Mouse (Mus musculus): ENCODE measurements around the gene Mat1a. TPM values are rescaled to one million over a fixed set of nuclear protein-coding genes. Genes with fewer than 3 reads are reported as not detected.

Mat1a gene
- polyA plus RNA-seq, 1 experiment from 2014 or later = not detected

- whole genome bisulfite sequencing = 80% methylated on average over 1 of the region's 1 CpGs
- no peaks in the 10 kb centered on the region for H3K36me3 ChIP-seq
- H3K27me3 ChIP-seq = no peaks in the 10 kb centered on the region
- H3K9me3 ChIP-seq = no peaks in the 10 kb centered on the region
- H3K4me2 ChIP-seq (replicated peaks) = no peak overlapping the region
- no peak overlapping the region for H3K27ac ChIP-seq (replicated peaks)
- no peak overlapping the region for H3K4me3 ChIP-seq
- H3K4me1 ChIP-seq = no peaks in the 10 kb centered on the region
- no peak for ATAC-seq (ENCODE audit: low FRiP score, low read depth)
- H3K9ac ChIP-seq (replicated peaks) = no peak overlapping the region
Measured at GRCm38 (mm10) chr14:41098726-41099125, 6.1 kb upstream of the Mat1a start.

GRCm38 (mm10) chr14:41100712-41101111 lies 4.1 kb upstream of the Mat1a start:
- Histone ChIP-seq H3K4me2 (replicated peaks) (no peak overlapping the region), H3K4me3 (no peak overlapping the region), H3K27ac (replicated peaks) (no peak overlapping the region), H3K36me3 (no peaks in the 10 kb centered on the region), H3K27me3 (no peaks in the 10 kb centered on the region), H3K9ac (replicated peaks) (no peak overlapping the region), H3K9me3 (no peaks in the 10 kb centered on the region), H3K4me1 (no peaks in the 10 kb centered on the region)
- ATAC-seq (ENCODE audit: low FRiP score, low read depth) = no peak
- 79% methylated on average over 3 of the region's 3 CpGs for WGBS

GRCm38 (mm10) chr14:41101242-41101641 lies 3.6 kb upstream of the Mat1a start:
- ATAC-seq (ENCODE audit: low FRiP score, low read depth) = no peak
- WGBS = 91% methylated on average over 5 of the region's 5 CpGs

GRCm38 (mm10) chr14:41102269-41102668 lies 2.6 kb upstream of the Mat1a start:
- Histone ChIP-seq H3K9me3 (no peaks in the 10 kb centered on the region), H3K27me3 (no peaks in the 10 kb centered on the region), H3K9ac (replicated peaks) (no peak overlapping the region), H3K36me3 (no peaks in the 10 kb centered on the region), H3K27ac (replicated peaks) (no peak overlapping the region), H3K4me2 (replicated peaks) (no peak overlapping the region), H3K4me1 (no peaks in the 10 kb centered on the region), H3K4me3 (no peak overlapping the region)
- 92% methylated on average over 2 of the region's 2 CpGs for WGBS
- ATAC-seq (ENCODE audit: low FRiP score, low read depth) = no peak

More at GRCm38 (mm10) chr14:41101242-41101641, 3.6 kb upstream of the Mat1a start:
- Histone ChIP-seq H3K9ac (replicated peaks) (no peak overlapping the region), H3K4me3 (no peak overlapping the region), H3K27me3 (no peaks in the 10 kb centered on the region), H3K36me3 (no peaks in the 10 kb centered on the region), H3K4me2 (replicated peaks) (no peak overlapping the region), H3K4me1 (no peaks in the 10 kb centered on the region), H3K9me3 (no peaks in the 10 kb centered on the region), H3K27ac (replicated peaks) (no peak overlapping the region)

- 89% methylated on average over 7 of the region's 7 CpGs for WGBS
- H3K9ac ChIP-seq (replicated peaks) = no peak overlapping the region
- H3K4me3 ChIP-seq = no peak overlapping the region
- no peaks in the 10 kb centered on the region for H3K27me3 ChIP-seq
- no peak overlapping the region for H3K27ac ChIP-seq (replicated peaks)
- H3K9me3 ChIP-seq = no peaks in the 10 kb centered on the region
- H3K36me3 ChIP-seq = no peaks in the 10 kb centered on the region
- no peak overlapping the region for H3K4me2 ChIP-seq (replicated peaks)
- no peaks in the 10 kb centered on the region for H3K4me1 ChIP-seq
- no peak for ATAC-seq (ENCODE audit: low FRiP score, low read depth)
Measured at GRCm38 (mm10) chr14:41111031-41111668, 6.3 kb downstream of the Mat1a start.

- Histone ChIP-seq H3K9ac (replicated peaks) (no peak overlapping the region), H3K4me2 (replicated peaks) (no peak overlapping the region), H3K4me3 (no peak overlapping the region), H3K27me3 (no peaks in the 10 kb centered on the region), H3K9me3 (no peaks in the 10 kb centered on the region), H3K27ac (replicated peaks) (no peak overlapping the region), H3K4me1 (no peaks in the 10 kb centered on the region), H3K36me3 (no peaks in the 10 kb centered on the region)
- WGBS = 77% methylated on average over 4 of the region's 4 CpGs
- ATAC-seq (ENCODE audit: low FRiP score, low read depth) = no peak
Measured at GRCm38 (mm10) chr14:41112944-41113343, 8.1 kb downstream of the Mat1a start.

GRCm38 (mm10) chr14:41116271-41116670 lies 11.4 kb downstream of the Mat1a start:
- 91% methylated on average over 3 of the region's 3 CpGs for WGBS
- H3K4me3 ChIP-seq = no peak overlapping the region
- ATAC-seq (ENCODE audit: low FRiP score, low read depth) = no peak
- H3K36me3 ChIP-seq = no peaks in the 10 kb centered on the region
- H3K4me2 ChIP-seq (replicated peaks) = no peak overlapping the region
- no peaks in the 10 kb centered on the region for H3K9me3 ChIP-seq
- no peaks in the 10 kb centered on the region for H3K4me1 ChIP-seq
- H3K27ac ChIP-seq (replicated peaks) = no peak overlapping the region
- no peak overlapping the region for H3K9ac ChIP-seq (replicated peaks)
- H3K27me3 ChIP-seq = no peaks in the 10 kb centered on the region

GRCm38 (mm10) chr14:41124683-41125082 lies 19.8 kb downstream of the Mat1a start:
- no peaks in the 10 kb centered on the region for H3K9me3 ChIP-seq
- WGBS = 86% methylated on average over 5 of the region's 5 CpGs
- H3K27me3 ChIP-seq = no peaks in the 10 kb centered on the region

GRCm38 (mm10) chr14:41127997-41128396 lies 23.2 kb downstream of the Mat1a start:
- Histone ChIP-seq H3K4me1 (no peaks in the 10 kb centered on the region), H3K9me3 (no peaks in the 10 kb centered on the region), H3K27ac (replicated peaks) (no peak overlapping the region), H3K9ac (replicated peaks) (no peak overlapping the region), H3K27me3 (no peaks in the 10 kb centered on the region), H3K4me3 (no peak overlapping the region), H3K36me3 (no peaks in the 10 kb centered on the region), H3K4me2 (replicated peaks) (no peak overlapping the region)
- ATAC-seq (ENCODE audit: low FRiP score, low read depth) = no peak
- 16% methylated on average over 4 of the region's 4 CpGs for WGBS

More at GRCm38 (mm10) chr14:41124683-41125082, 19.8 kb downstream of the Mat1a start:
- H3K36me3 ChIP-seq = no peaks in the 10 kb centered on the region
- no peaks in the 10 kb centered on the region for H3K4me1 ChIP-seq
- H3K9ac ChIP-seq (replicated peaks) = no peak overlapping the region
- no peak for ATAC-seq (ENCODE audit: low FRiP score, low read depth)
- no peak overlapping the region for H3K4me2 ChIP-seq (replicated peaks)
- H3K27ac ChIP-seq (replicated peaks) = no peak overlapping the region
- no peak overlapping the region for H3K4me3 ChIP-seq

GRCm38 (mm10) chr14:41131540-41131939 lies 26.7 kb downstream of the Mat1a start, which contains the start of gene Sftpa1:
Gene Sftpa1 (plus strand): TSS chr14:41131782.
- WGBS = 84% methylated on average over 7 of the region's 7 CpGs

GRCm38 (mm10) chr14:41137006-41137405 lies 32.2 kb downstream of the Mat1a start:
- H3K9me3 ChIP-seq = no peaks in the 10 kb centered on the region
- H3K4me3 ChIP-seq = no peak overlapping the region
- H3K4me2 ChIP-seq (replicated peaks) = no peak overlapping the region
- no peaks in the 10 kb centered on the region for H3K27me3 ChIP-seq
- H3K27ac ChIP-seq (replicated peaks) = no peak overlapping the region
- H3K36me3 ChIP-seq = no peaks in the 10 kb centered on the region
- ATAC-seq (ENCODE audit: low FRiP score, low read depth) = no peak
- no peak overlapping the region for H3K9ac ChIP-seq (replicated peaks)
- no peaks in the 10 kb centered on the region for H3K4me1 ChIP-seq

More at GRCm38 (mm10) chr14:41131540-41131939, 26.7 kb downstream of the Mat1a start, which contains the start of gene Sftpa1:
- Histone ChIP-seq H3K9ac (replicated peaks) (no peak within 1 kb of the TSS), H3K4me1 (no peaks in the 10 kb centered on the region), H3K27ac (replicated peaks) (no peak within 1 kb of the TSS), H3K36me3 (no peaks in the 10 kb centered on the region), H3K9me3 (no peaks in the 10 kb centered on the region), H3K4me2 (replicated peaks) (no peak within 1 kb of the TSS), H3K4me3 (no peak within 1 kb of the TSS), H3K27me3 (no peaks in the 10 kb centered on the region)
- no peak for ATAC-seq (ENCODE audit: low FRiP score, low read depth)

GRCm38 (mm10) chr14:41140686-41141085 lies 35.9 kb downstream of the Mat1a start:
- Histone ChIP-seq H3K27me3 (no peaks in the 10 kb centered on the region), H3K36me3 (no peaks in the 10 kb centered on the region), H3K4me1 (no peaks in the 10 kb centered on the region), H3K4me2 (replicated peaks) (no peak overlapping the region), H3K4me3 (no peak overlapping the region), H3K27ac (replicated peaks) (no peak overlapping the region), H3K9ac (replicated peaks) (no peak overlapping the region), H3K9me3 (no peaks in the 10 kb centered on the region)
- 85% methylated on average over 1 of the region's 1 CpGs for WGBS
- ATAC-seq (ENCODE audit: low FRiP score, low read depth) = no peak

- H3K36me3 ChIP-seq = no peaks in the 10 kb centered on the region
- no peak overlapping the region for H3K4me3 ChIP-seq
- H3K4me2 ChIP-seq (replicated peaks) = no peak overlapping the region
- H3K4me1 ChIP-seq = no peaks in the 10 kb centered on the region
- ATAC-seq (ENCODE audit: low FRiP score, low read depth) = no peak
- H3K9ac ChIP-seq (replicated peaks) = no peak overlapping the region
- no peaks in the 10 kb centered on the region for H3K27me3 ChIP-seq
- 66% methylated on average over 6 of the region's 6 CpGs for WGBS
- H3K9me3 ChIP-seq = no peaks in the 10 kb centered on the region
- no peak overlapping the region for H3K27ac ChIP-seq (replicated peaks)
Measured at GRCm38 (mm10) chr14:41146035-41146434, 41.2 kb downstream of the Mat1a start.
